Mouse (Mus musculus): ENCODE data around the gene Bckdhb.
A peak's percentile ranks its signal among the peaks of the same experiment; 100 is the strongest.
"Not testable (repeated sequence)": the region's sequence is repeated elsewhere in the genome, so short reads cannot be mapped to it uniquely, and the experiment has no call there.

Gene Bckdhb

GRCm38 (mm10) chr9:84046961-84047360 is 122.0 kb downstream of the Bckdhb start:
- DNase-seq: no peak

GRCm38 (mm10) chr9:84047436-84047835 is 122.5 kb downstream of the Bckdhb start:
- no peak for DNase-seq

DNA sequence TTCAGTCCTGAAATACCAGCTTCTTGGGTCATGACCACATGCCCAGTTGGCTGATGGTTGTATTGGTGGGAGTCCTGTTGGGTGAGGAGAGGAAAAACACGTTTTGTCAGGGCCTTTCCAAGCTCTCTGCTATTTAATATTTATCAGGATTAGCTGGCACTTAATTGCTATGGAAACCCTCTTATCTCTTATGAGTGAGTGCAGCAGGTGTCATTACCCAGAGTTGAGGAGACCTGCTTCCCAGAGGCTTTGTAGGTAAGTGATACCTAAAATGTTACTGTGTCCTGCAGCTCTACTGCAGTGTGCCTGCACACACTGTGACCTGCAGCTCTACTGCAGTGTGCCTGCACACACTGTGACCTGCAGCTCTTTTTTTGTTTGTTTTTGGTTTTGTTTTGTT is 124.2 kb downstream of the Bckdhb start:
- no peak for DNase-seq

DNA sequence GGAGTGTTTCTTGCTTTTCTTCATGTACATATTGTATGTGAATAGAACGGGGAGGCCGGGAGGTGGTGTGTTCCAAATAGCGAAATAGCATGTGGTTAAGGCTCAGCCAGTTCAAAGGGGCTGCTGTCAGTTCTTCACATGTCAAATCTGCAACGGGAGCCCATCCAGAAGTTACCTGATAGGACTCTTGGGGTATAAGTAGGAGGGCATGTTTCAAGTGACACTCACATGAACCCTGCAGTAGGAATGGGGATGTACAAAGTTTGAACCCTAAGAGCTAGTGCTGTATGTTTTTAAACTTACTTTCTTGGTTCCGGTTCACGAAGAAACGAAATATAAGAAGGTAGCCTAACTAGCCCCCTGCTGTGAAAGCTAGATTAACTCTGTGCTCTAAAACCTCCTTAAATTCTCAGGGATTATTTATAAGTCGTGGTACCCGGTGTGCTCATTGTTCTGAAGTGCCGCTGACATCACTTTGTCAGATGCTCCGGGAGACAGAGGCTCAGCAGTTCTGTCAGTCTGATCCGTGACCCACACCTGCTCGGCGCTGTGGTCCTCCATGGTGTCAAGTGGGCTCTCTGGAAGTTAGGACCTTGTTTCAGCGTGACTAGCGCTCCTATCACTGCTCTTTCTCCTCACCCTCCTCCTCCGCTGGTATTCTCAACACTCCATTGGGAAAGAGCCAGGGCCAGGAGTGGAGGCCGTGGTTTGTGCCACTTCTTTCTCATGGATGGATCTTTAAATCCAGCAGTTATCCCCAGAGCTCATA is 126.1 kb downstream of the Bckdhb start:
- no peak for DNase-seq

GRCm38 (mm10) chr9:84055125-84055807 is 130.3 kb downstream of the Bckdhb start:
- no peak for DNase-seq

- not testable (repeated sequence) for DNase-seq
Measured at GRCm38 (mm10) chr9:84060781-84061180, 135.8 kb downstream of the Bckdhb start.

- DNase-seq: no peak
Measured at GRCm38 (mm10) chr9:84063617-84064016, 138.7 kb downstream of the Bckdhb start.

GRCm38 (mm10) chr9:84064113-84064512 is 139.2 kb downstream of the Bckdhb start:
- DNase-seq: no peak

GRCm38 (mm10) chr9:84070247-84070646 is 145.3 kb downstream of the Bckdhb start:
- DNase-seq: no peak

- no peak for DNase-seq
Measured at GRCm38 (mm10) chr9:84070740-84071139, 145.8 kb downstream of the Bckdhb start.

DNA sequence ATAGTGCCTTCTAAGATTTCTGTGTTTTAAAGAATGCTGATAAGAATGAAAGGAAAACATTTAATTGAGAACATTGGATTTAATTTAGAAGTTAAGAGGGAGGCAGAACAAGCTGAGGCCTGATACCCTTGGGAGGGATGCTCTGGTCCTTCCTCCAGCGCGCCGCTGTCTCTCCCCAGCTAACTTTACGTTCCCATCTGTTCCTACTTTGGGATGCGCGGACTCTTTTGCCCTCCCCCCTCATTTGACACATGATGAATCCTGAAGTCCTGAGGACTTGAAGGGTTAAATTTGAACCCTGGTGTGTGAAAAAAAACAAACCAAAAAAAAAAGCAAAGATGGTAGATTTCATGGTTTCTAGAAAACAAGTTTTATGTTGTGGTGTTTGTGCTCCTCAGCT is 147.6 kb downstream of the Bckdhb start:
- DNase-seq: no peak

GRCm38 (mm10) chr9:84073237-84073636 is 148.3 kb downstream of the Bckdhb start:
- no peak for DNase-seq

DNA sequence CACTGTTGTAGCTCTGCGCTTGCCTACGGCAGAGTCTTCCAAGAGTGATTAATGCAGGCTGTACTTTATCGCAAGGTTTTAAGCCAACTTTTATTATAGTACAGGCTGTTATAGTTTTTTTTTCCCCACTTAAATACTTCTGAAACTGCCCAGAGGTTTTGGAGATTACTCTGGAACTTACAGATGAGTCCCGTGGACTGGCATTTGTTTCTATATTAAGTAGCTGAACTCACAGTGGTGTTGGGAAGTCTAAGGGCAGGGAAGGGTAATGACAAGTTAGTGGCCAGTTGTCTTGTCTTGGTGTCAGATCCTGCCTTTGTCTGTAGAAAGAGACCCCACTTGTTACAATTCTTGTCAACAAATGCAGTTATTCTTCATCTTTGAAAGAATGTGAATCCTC is 158.6 kb downstream of the Bckdhb start:
- DNase-seq: no peak

DNA sequence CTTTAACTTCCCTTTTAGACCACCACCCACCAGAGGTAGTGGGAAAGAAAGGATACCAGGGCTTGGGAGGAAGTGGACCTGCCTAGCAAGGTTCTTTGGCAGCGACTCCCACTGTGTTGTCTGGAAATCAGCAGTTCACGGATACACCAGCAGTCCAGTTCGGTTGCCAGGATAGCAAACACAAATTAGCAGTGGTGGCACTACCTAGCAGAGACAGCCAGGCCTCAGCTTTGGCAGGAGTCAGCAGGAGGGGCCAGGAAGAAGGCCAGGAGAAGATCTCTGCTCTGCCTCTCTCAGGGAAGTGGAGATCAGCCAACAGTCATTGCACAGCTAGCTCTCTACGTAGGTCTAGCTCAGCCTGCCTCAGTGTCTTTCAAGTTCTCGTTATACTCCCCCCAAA is 159.7 kb downstream of the Bckdhb start:
- peak; percentile 39 to 55 for DNase-seq

DNA sequence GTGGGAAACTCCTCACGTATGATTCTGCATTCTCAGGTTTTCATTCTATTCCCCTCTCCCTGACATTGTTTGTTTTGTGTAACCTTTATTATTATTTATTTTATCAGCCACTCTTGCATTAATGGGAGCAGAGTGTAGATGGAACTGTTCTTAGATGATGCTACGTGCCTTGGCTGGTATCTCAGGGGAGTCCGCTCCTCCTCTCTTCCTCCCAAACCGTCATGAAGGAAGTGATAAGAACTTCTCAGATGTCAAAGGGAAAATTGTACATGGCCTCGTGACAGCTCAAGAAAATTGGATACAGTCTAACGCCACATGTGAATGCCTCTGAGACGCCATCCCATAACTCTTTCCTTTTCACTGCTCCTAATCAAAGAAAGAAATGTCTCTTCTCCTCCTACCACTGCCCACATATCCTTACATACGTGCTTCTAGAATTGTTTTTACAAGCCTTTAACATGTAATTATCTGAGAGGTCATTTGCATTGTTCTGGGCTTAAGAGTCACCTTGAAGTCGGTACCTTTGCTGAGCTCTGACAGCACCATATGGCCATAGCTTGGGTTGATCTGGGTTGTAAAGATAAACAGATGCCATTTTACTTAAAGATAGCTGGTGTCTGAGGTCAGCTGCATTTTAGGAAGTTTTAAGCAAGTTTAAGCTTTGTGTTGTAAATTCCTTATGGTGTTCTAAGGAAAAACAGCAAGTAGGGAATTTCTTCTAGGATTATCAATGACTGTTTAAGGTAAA is 165.5 kb downstream of the Bckdhb start:
- no peak for DNase-seq

GRCm38 (mm10) chr9:84092994-84093393 is 168.0 kb downstream of the Bckdhb start:
- DNase-seq: no peak

GRCm38 (mm10) chr9:84094111-84094510 is 169.2 kb downstream of the Bckdhb start:
- peak; percentile 59 to 64 for DNase-seq

- DNase-seq: no peak
Measured at GRCm38 (mm10) chr9:84096484-84097015, 171.6 kb downstream of the Bckdhb start.

DNA sequence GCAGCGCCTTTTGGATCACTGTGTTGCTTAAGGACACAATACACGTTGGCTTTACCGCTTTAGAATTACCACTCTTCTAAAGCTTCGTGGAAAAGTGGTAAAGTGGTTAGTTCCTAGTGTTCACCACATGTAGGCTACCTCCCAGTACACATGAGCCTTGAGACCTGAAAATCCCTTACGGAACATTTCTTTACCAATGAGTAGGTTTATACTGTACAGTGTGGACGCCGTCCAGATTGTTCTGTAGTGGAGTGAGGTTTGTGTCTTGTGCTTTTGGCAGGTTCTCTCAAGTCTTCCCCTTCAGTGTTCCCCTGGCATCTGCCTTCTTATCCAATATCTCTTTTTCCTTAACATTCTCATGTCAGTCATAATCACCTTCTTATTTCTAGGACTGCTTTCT is 178.4 kb downstream of the Bckdhb start:
- DNase-seq: no peak

- no peak for DNase-seq
Measured at GRCm38 (mm10) chr9:84106438-84106837, 181.5 kb downstream of the Bckdhb start.

DNA sequence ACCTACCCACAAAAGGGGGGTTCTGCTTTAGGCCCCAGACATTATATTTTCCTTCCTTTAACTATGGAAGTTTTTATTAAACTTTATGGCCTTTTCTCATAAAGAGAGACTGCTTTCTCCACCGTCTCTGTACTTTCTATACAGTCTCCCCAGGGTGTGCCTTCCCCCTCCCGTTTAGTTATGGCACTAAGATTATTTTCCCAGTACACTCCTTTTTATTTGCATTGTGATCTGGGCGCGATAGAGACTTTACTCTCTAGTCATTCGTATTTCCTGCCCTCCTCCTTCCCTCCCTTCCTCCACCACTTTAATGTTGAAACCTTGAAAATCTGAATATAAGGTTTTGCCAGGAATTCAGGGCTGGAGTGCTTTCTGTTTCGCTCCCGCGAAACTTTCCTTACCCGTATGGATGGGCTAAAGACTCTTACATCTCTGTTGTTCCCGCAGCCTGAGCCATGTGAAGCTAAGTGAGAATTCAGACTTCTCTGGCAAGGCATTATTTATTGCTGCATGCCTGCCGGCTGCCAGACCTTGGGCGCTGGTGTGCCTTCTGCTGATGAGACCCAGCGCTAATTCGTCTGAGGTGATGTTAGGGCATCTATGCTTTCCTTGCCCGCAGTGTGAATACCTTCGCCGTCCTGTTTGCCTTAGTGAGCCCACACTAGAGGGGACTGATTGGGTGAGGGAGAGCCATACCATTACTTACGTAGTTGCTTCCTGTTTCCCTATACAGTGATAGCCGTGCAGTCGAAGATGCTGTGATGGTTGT is 182.3 kb downstream of the Bckdhb start:
- DNase-seq: peak in 1 of 2 experiments; percentile 15

DNA sequence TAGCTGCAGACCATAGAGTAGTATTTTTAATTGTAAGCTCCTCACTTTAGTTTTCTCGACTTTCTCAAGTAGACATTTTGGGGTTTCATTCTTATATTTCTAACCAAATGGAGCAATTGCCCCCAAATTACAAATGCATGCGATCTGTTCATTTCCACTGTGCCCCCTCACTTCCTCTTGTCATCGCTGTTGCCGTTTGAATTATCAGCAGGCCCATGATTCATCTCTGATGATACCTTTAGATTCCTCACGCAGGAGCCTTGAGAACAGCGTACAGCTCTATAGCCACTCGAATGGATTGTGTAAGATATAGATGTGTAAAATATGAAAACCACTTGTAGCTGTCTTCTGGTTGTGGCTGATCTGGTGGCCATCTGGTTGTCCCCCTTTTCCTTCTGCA is 183.6 kb downstream of the Bckdhb start:
- DNase-seq: no peak

Measured in cerebellum, adult 18-20 months (tissue).